Mouse (Mus musculus) liver, embryonic 14.5 days (tissue): ENCODE measurements around the gene A230072I06Rik. TPM values are rescaled to one million over a fixed set of nuclear protein-coding genes. Genes with fewer than 3 reads are reported as not detected.

ENCODE experiments used
- ATAC-seq: fragments of 200-750 bp; cut with Nextera tagmentation; 2 replicates; pipeline ENCODE4 v1.8.0; 2017; ENCODE audit warnings: moderate number of reproducible peaks, mild to moderate bottlenecking, moderate library complexity; ENCODE audit not compliant: insufficient read depth
- DNase-seq, 3 experiments: peaks; one replicate each; pipeline ENCODE4 v3.0.0-alpha.2; 2012 to 2013; ENCODE audit warnings: low read depth in 3 of 3, low spot score in 3 of 3
- H3K27ac ChIP-seq: fragments of 300-500 bp; sonication (generic); 2 replicates; pipeline ENCODE4 v1.5.1; 2014; ENCODE audit warnings: moderate library complexity, mild to moderate bottlenecking, control low read depth, inconsistent platforms
- H3K27me3 ChIP-seq: fragments of 300-500 bp; sonication (generic); 2 replicates; pipeline ENCODE4 v1.6.1; 2014; ENCODE audit warnings: mild to moderate bottlenecking, low read length, moderate library complexity; ENCODE audit not compliant: control insufficient read depth, insufficient read depth
- H3K36me3 ChIP-seq: fragments of 300-500 bp; sonication (generic); replicated peaks from 2 replicates; pipeline ENCODE4 v1.6.1; 2014; ENCODE audit warnings: low read depth; ENCODE audit not compliant: control insufficient read depth, insufficient read depth
- H3K4me1 ChIP-seq, 2 experiments: fragments of 200-500 bp in 1 of 2; fragments of 300-500 bp in 1 of 2; sonication (generic) in 1 of 2; replicated peaks; 2 replicates each; pipeline ENCODE4 v1.6.1; 2012 to 2014; ENCODE audit warnings: antibody characterized with exemption in 1 of 2, inconsistent platforms in 1 of 2, low read length in 1 of 2; ENCODE audit not compliant: control insufficient read depth in 2 of 2, insufficient read depth in 2 of 2
- H3K4me2 ChIP-seq: fragments of 300-500 bp; sonication (generic); 2 replicates; pipeline ENCODE4 v1.6.1; 2014; ENCODE audit warnings: low read depth, mild to moderate bottlenecking, control low read depth, moderate library complexity
- H3K4me3 ChIP-seq, 2 experiments: fragments of 200-500 bp in 1 of 2; fragments of 300-500 bp in 1 of 2; sonication (generic) in 1 of 2; 2 replicates each; pipeline ENCODE4 v1.5.1; 2012 to 2014; ENCODE audit warnings: low read depth in 2 of 2, low read length in 2 of 2, mild to moderate bottlenecking in 2 of 2, control low read depth in 1 of 2, inconsistent platforms in 1 of 2, moderate library complexity in 1 of 2; ENCODE audit not compliant: insufficient read depth in 1 of 2
- H3K9ac ChIP-seq: fragments of 300-500 bp; sonication (generic); replicated peaks from 2 replicates; pipeline ENCODE4 v1.6.1; 2014; ENCODE audit warnings: mild to moderate bottlenecking, control low read depth, moderate library complexity
- H3K9me3 ChIP-seq: fragments of 300-500 bp; sonication (generic); 2 replicates; pipeline ENCODE4 v1.6.1; 2016; ENCODE audit warnings: low read length, mixed read lengths; ENCODE audit not compliant: control insufficient read depth
- CTCF ChIP-seq: IDR thresholded peaks from 2 replicates; pipeline ENCODE4 v1.5.1; 2016; ENCODE audit warnings: antibody characterized with exemption, low read depth, control low read depth
- EP300 ChIP-seq: IDR thresholded peaks from 2 replicates; pipeline ENCODE4 v1.6.1; 2016; ENCODE audit warnings: antibody characterized with exemption, low read depth
- WGBS: fragments of 180-500 bp; shearing (Covaris S2); extraction: QIAGEN DNeasy Blood & Tissue Kit; methylation state at CpG from one replicate; pipeline ENCODE4 v1.1.7; 2014; ENCODE audit not compliant: insufficient replicate concordance; 5-methylcytosine and 5-hydroxymethylcytosine counted together
- polyA plus RNA-seq, 2 experiments: library from polyadenylated mRNA; depleted of rRNA in 1 of 2; stranded (reverse) in 1 of 2; unstranded in 1 of 2; fragments of >200 nt; fragmentation: Nextera tagmentation in 1 of 2; extraction: Ambion mirVana in 1 of 2; gene quantifications; 2 replicates each; pipeline versions ENCODE4 v1.2.1 to v1.2.3; 2012 to 2014

Gene A230072I06Rik
- polyA plus RNA-seq, 2 experiments: not detected

- DNase-seq (no peak), ATAC-seq (no peak)
- no peaks in the 10 kb centered on the region for H3K9me3 ChIP-seq
- WGBS: 48% methylated on average over 2 of the region's 2 CpGs
- no peak for TF ChIP-seq EP300
- no peak for TF ChIP-seq CTCF
- no peak overlapping the region for H3K4me2 ChIP-seq
- H3K27me3 ChIP-seq: no peaks in the 10 kb centered on the region
- H3K27ac ChIP-seq: no peak overlapping the region
- no peaks in the 10 kb centered on the region for H3K4me1 ChIP-seq
- H3K9ac ChIP-seq: no peak overlapping the region
- H3K4me3 ChIP-seq: no peak overlapping the region
- H3K36me3 ChIP-seq: no peaks in the 10 kb centered on the region
Observed at GRCm38 (mm10) chr8:12259890-12260289, 18.7 kb upstream of the A230072I06Rik start.

DNA sequence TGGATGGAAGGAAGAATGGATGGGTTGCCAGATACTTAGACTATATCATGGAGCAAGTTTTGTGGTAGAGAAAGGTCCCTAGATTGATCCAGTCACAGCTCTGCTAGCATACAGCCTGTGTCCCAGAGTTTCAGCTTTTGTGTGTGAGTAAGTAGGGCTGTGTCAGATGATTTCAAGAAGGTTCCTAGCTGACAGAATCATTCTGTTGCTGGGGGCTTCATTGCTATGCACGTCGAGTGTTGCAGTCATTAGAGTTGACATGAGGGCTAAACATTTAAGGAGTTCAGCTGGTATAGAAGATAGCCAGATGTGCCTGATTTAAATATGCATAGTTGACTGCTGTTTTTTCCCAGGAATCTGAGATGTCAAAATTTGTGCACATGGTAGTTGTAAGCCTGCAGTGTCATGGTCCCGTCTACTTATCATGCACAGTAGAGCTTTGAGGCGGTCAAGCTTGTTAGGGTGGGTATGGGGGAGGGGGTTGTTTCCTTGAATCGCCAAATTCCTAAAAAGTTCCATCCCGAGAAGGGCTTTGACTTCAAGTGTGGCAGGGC, 18.1 kb upstream of the A230072I06Rik start:
- ATAC-seq: no peak
- TF ChIP-seq CTCF: no peak
- no peak for TF ChIP-seq EP300

GRCm38 (mm10) chr8:12261556-12261955, 17.1 kb upstream of the A230072I06Rik start:
- WGBS: 52% methylated on average over 4 of the region's 4 CpGs
- DNase-seq: no peak
- ATAC-seq: no peak
- H3K4me2 ChIP-seq: no peak overlapping the region
- H3K36me3 ChIP-seq: no peaks in the 10 kb centered on the region
- H3K4me3 ChIP-seq: no peak overlapping the region
- H3K9ac ChIP-seq: no peak overlapping the region
- H3K27me3 ChIP-seq: no peaks in the 10 kb centered on the region
- H3K9me3 ChIP-seq: no peaks in the 10 kb centered on the region
- H3K4me1 ChIP-seq: no peaks in the 10 kb centered on the region
- no peak for TF ChIP-seq CTCF
- TF ChIP-seq EP300: no peak
- H3K27ac ChIP-seq: no peak overlapping the region

More for the DNA sequence above, 18.1 kb upstream of the A230072I06Rik start:
- H3K9me3 ChIP-seq: no peaks in the 10 kb centered on the region
- no peaks in the 10 kb centered on the region for H3K4me1 ChIP-seq
- no peak overlapping the region for H3K27ac ChIP-seq
- no peak overlapping the region for H3K4me2 ChIP-seq
- no peaks in the 10 kb centered on the region for H3K36me3 ChIP-seq
- WGBS: 53% methylated on average over 6 of the region's 6 CpGs
- H3K27me3 ChIP-seq: no peaks in the 10 kb centered on the region
- H3K4me3 ChIP-seq: no peak overlapping the region
- DNase-seq: no peak
- H3K9ac ChIP-seq: no peak overlapping the region

- no peak overlapping the region for H3K4me3 ChIP-seq
- H3K9ac ChIP-seq: no peak overlapping the region
- no peak for DNase-seq
- H3K27me3 ChIP-seq: no peaks in the 10 kb centered on the region
- WGBS: 81% methylated on average over 8 of the region's 8 CpGs
- H3K9me3 ChIP-seq: no peaks in the 10 kb centered on the region
- no peaks in the 10 kb centered on the region for H3K4me1 ChIP-seq
- TF ChIP-seq CTCF: no peak
- no peak for TF ChIP-seq EP300
- H3K36me3 ChIP-seq: no peaks in the 10 kb centered on the region
- no peak overlapping the region for H3K27ac ChIP-seq
- no peak overlapping the region for H3K4me2 ChIP-seq
- no peak for ATAC-seq
Observed at GRCm38 (mm10) chr8:12264996-12265395, 13.6 kb upstream of the A230072I06Rik start.

DNA sequence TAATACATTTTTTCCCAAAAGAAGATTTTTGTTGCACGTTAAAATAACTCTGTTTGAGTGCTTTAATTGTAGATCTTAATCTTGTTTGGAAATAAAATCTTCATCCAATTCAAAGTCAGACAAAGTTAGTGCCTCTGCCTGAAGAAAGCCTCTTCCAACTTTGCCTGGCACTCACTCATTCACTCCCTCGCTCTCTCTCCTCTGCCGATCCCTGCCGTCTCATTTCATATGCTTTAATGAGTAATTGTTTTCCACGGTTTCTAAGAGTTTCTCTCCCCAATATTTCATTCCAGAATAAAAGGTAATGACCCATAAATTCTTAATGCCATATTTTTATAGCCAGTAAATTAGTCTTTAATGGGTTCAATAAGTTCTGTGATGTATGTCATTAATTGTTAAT, 10.8 kb upstream of the A230072I06Rik start:
- no peak for ATAC-seq

More for the DNA sequence above, 10.8 kb upstream of the A230072I06Rik start:
- H3K4me3 ChIP-seq: no peak overlapping the region
- no peak overlapping the region for H3K4me2 ChIP-seq
- TF ChIP-seq CTCF (no peak), EP300 (no peak)
- no peaks in the 10 kb centered on the region for H3K9me3 ChIP-seq
- no peak overlapping the region for H3K9ac ChIP-seq
- no peaks in the 10 kb centered on the region for H3K36me3 ChIP-seq
- 71% methylated on average over 5 of the region's 5 CpGs for WGBS
- DNase-seq: no peak
- no peak overlapping the region for H3K27ac ChIP-seq
- H3K4me1 ChIP-seq: no peaks in the 10 kb centered on the region
- H3K27me3 ChIP-seq: no peaks in the 10 kb centered on the region
